Mouse (Mus musculus) cerebellum, postnatal 25 days (tissue): ENCODE results near the gene Pnpla5.
A peak's percentile ranks its signal among the peaks of the same experiment; 100 is the strongest.
"Not testable (repeated sequence)": the region's sequence is repeated elsewhere in the genome, so short reads cannot be mapped to it uniquely, and the experiment has no call there.

Source experiments
- DNase-seq, 2 experiments: peaks; one replicate each; pipeline ENCODE4 v3.0.0; 2021; ENCODE audit warnings: mixed read lengths in 2 of 2

The Pnpla5 gene

DNA sequence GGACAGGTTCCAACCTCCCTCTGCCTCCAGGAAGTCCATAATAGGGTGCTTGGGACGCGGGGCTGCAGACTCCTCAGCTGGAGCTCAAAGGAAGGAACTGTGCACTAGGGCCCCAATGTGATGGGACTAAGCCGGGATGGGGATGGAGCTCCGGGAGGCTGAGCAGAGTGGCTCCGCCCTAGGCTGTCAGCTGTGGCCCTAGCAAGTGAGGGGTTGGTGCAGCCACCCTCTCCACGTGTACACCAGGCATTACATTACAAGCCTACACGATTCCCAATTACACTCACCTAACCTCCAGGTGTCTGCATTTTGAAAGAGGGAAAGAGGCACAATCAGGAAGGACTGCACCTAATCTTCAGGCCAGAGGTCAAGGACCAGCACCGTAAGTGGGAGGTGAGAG, at the start of gene Pnpla5:
Pnpla5 (minus strand) TSS at position 101 of the 400 bp plus-strand sequence.
- no peak for DNase-seq

GRCm38 (mm10) chr15:84171166-84171565, 48.2 kb upstream of the Pnpla5 start:
- no peak for DNase-seq

GRCm38 (mm10) chr15:84169511-84169910, 46.5 kb upstream of the Pnpla5 start:
- no peak for DNase-seq

DNA sequence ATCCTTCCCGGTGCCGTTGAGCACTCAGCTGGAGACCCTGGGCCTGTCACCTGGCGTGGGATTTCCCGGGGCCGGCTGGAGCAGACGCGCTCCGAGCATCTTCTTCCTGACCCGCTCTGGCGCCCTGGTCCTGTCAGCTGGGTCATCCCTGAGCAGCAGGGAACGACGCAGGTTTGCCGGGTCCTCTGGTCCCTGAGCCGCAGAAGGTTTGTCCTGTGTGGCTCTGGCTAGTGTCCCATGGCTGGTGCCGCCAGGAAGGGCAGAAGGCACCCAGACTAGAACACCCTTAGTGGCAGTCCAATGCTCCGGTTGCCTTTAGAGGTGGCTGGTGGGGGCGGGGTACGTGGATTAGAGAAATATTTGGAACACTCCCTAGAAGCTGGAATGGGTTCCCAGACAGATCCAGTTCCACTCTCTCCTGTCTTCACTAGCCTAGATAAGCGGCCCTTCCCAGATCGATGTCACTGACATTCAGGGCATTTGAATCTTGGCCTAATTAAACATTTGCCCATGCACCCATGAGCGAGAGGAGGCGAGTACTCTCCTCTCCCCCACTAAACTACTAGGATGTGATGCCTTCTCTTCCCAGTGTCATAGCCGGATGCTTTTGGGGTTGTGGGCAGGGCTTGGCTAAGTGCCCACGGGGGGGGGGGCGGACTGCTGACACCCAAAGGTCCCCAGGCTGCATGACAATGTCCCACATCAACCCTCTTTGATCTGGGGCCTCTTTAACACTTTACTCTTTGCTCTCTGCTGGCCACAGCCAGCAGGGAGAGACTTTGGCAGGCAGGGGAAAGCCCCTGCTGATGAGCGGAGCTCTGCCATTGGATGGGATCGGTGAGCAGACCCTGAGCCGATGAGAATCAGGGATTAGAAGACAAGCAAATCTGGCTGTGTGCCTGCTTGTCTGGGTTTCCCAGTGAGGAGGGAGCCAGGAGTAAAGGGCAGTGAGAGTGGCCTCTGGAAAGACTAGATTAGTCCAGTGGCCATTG, 45.5 kb upstream of the Pnpla5 start:
- peak; percentile 75 to 82 for DNase-seq

DNA sequence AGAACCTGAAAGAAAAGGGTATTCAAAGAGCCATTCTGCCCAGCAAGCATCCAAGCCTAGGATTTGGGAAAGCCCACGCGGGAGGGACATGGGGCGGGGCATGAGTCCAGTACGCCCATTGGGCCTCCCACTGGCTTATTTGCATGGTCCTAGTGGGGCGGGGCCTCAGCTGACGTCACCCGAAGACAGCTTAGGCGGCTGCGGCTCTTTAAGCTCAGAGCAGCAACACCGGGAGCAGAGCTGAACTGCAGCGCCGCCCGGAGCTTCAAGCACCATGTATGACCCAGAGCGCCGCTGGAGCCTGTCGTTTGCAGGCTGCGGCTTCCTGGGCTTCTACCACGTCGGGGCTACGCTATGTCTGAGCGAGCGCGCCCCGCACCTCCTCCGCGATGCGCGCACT, 44.6 kb upstream of the Pnpla5 start, which contains the start of gene Pnpla3:
Pnpla3 (plus strand) TSS at position 238 of the 400 bp plus-strand sequence.
- peak; percentile 98 to 99 for DNase-seq

GRCm38 (mm10) chr15:84166818-84167217, 43.8 kb upstream of the Pnpla5 start:
- DNase-seq = no peak

- DNase-seq = no peak
These were observed 38.9 kb upstream of the Pnpla5 start for GRCm38 (mm10) chr15:84161871-84162270.

- DNase-seq = not testable (repeated sequence)
These were observed 34.6 kb upstream of the Pnpla5 start for GRCm38 (mm10) chr15:84157530-84157929.

GRCm38 (mm10) chr15:84156158-84156557, 33.2 kb upstream of the Pnpla5 start:
- no peak for DNase-seq

DNA sequence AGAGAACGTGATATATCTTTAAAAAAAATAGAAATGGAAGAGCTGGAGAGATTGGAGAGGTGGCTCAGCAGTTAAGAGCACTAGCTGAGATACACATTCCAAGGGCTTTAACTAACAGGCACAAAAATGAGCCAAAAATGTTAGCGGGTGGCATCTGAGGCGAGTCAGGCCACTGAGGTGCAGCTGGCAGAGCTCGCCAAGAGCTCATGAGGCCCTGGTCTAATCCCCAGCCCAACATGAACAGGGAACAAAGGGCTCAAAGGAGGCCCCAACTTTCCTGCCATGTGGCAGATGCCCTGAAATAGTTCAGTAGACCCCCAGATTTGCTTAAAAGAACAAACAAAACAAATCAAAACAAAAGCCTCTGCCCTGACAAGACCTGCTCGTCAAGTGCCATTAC, 18.0 kb upstream of the Pnpla5 start:
- no peak for DNase-seq

DNA sequence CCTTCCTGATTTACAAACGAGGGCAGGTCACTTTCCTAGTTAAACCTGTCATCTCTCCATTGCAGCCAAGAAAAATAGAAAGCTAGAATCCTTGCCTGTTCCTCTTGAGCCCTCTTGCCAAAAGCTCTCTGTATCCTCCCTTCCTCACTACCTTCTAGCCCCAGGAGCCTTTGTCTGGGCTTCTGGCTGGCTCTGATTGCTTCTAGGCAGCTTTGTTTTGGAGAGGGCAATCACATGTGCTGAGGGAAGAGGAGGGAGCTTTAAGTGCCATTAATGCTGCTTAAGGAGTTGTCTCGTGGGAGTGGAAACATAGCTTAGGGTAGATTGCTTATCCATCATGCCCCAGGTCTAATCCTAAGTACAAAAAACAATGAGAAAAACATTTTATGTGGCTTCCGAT, 17.1 kb upstream of the Pnpla5 start:
- no peak for DNase-seq

GRCm38 (mm10) chr15:84139592-84140005, 16.6 kb upstream of the Pnpla5 start:
- DNase-seq = no peak

GRCm38 (mm10) chr15:84136473-84137415, 13.8 kb upstream of the Pnpla5 start:
- DNase-seq = no peak

DNA sequence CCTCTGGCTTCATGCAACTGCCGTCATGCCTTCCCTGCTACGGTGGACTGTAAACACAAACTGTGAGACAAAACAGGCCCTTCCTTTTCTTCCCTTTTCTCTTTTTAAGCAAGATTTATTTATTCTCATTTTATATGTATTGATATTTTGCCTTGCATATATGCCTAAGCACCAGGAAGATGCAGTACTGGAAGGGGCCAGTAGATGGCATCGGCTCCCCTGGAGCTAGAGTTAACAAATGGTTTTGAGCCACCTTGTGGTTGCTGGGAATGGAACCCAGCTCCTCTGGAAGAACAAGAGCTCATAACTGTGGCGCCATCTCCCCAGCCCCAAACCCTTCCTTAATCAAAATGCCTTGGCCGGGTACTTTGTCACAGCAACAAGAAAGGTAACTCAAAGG, 12.5 kb upstream of the Pnpla5 start:
- peak in 1 of 2 experiments; percentile 45 for DNase-seq

- DNase-seq = no peak
These were observed 10.5 kb upstream of the Pnpla5 start for GRCm38 (mm10) chr15:84133440-84133839.

- peak; percentile 47 to 60 for DNase-seq
These were observed 9.0 kb upstream of the Pnpla5 start for GRCm38 (mm10) chr15:84131971-84132370.

GRCm38 (mm10) chr15:84131096-84131786, 8.3 kb upstream of the Pnpla5 start:
- DNase-seq = peak; percentile 78 to 80

DNA sequence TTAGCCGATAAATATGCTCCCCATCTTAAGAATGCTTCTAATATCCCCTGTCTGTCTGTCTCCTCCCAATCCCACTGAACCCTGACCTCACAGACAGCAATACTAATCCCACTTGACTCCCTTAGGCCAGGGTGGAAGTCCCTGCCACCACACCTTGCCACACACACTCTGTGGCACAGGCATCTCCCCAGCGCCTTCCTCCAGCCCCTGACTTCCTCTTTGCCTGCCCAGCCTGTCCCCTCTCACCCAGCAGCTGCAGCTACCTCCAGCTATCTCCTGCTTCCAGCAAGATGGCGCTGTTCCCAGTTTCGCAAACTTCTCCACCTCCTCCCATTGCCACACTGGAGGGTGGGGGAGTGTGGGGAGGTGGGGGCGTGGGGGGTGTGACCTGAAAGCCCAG, 3.9 kb upstream of the Pnpla5 start:
- no peak for DNase-seq

GRCm38 (mm10) chr15:84126447-84126846, 3.5 kb upstream of the Pnpla5 start:
- no peak for DNase-seq

DNA sequence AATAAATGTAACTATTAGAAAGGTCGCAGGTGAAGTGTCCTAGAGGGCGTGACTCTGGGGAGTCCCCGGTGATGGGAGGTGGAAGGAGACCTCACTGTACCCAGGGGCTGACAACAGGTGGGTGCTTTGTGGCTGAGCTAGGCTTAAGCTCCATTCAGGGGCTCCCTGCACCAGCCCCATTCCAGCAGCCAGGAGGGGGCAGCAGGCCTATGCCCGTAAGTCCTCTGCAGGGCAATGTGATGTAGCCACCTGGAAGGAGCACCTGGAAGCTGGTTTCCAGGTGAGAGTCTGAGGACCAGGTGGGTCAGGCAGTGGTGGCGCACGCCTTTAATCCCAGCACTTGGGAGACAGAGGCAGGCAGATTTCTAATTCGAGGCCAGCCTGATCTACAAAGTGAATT, 1.1 kb upstream of the Pnpla5 start:
- DNase-seq = no peak

GRCm38 (mm10) chr15:84121036-84121435, 1.9 kb downstream of the Pnpla5 start:
- DNase-seq = no peak

DNA sequence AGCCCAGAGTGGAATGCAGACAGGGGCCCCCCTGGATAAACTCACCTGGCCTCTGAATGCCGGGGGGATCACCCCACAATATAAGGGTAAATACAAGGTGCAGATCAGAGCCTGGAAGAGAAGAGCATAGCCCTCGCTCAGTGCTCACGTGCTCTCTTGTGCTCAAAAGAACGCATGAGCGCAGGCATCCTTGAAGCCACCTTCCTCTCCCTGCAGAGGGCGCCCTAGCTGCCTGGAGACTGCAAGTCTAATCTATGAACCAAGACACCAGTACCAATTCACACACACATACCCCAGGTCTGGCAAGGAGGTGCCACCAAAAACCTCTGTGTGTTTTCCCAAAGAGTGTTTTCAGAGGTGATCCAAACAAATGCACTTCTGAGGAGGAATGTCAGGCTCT, 2.4 kb downstream of the Pnpla5 start:
- peak; percentile 48 to 71 for DNase-seq

DNA sequence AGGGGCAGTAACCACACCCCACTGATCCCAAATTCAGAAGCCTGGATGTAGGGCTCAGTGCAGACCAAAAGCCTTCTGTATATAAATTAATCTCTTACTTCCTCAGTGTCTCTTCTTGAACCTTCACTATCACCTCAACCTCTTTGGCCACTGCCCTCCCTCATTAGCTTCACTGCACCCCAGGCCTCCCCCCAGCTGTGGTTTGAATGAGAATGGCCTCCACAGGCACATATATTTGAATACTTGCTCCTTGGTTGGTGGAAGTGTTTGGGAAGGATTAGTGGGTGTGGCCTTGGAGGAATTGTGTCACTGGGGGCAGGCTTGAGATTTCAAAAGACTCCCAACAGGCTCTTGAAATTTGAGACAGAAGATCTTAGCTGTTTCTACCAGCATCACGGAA, 6.5 kb downstream of the Pnpla5 start:
- DNase-seq = no peak
